Mouse (Mus musculus) spleen, postnatal 14 days (tissue): ENCODE data around the gene Krtap4-7.
"Not testable (repeated sequence)": the region's sequence is repeated elsewhere in the genome, so short reads cannot be mapped to it uniquely, and the experiment has no call there.

Source experiments
- DNase-seq, 2 experiments: peaks; one replicate each; pipeline ENCODE4 v3.0.0; 2021 to 2022; ENCODE audit warnings: low spot score in 2 of 2

The Krtap4-7 gene

GRCm38 (mm10) chr11:99643635-99644139, at the start of gene Krtap4-7:
Gene Krtap4-7, minus strand, starts transcription at chr11:99644089.
- DNase-seq: not testable (repeated sequence)

- DNase-seq: no peak
These were observed 46.6 kb upstream of the Krtap4-7 start, which contains the start of gene Gm14190 for GRCm38 (mm10) chr11:99690463-99690862. Gene Gm14190, minus strand, starts transcription at chr11:99690740.

DNA sequence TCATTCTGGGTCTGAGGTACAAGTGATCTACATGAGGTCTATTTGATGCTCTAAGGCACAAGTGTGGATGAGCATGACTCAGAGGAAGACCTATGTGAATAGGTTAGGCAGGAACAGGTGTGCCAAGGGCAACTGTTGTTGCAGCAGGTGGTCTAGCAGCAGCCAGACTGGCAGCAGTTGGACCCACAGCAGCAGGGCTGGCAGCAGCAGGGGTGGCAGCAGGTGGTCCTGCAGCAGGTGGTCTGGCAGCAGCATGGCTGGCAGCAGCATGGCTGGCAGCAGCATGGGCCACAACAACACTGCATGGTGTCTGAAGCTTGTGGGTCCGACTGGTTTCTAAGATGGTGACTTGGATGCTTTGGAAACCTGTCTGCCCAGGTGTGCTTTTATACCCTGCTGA, 41.3 kb upstream of the Krtap4-7 start:
- not testable (repeated sequence) for DNase-seq

DNA sequence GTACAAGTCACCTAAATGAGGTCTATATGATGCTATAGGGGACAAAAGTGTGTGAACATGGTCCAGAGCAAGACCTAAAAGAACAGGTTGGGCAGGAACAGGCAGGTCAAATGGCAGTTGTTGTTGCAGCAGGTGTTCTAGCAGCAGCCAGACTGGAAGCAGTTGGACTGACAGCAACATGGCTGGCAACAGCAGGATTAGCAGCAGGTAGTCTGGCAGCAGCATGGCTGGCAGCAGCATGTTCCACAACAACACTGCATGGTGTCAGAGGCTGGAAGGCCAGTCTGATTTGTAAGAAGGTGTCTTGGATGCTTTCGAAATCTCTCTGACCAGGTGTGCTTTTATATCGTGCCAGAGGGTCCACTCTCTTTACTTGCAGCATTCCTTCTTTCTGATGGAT, 39.6 kb upstream of the Krtap4-7 start:
- no peak for DNase-seq

DNA sequence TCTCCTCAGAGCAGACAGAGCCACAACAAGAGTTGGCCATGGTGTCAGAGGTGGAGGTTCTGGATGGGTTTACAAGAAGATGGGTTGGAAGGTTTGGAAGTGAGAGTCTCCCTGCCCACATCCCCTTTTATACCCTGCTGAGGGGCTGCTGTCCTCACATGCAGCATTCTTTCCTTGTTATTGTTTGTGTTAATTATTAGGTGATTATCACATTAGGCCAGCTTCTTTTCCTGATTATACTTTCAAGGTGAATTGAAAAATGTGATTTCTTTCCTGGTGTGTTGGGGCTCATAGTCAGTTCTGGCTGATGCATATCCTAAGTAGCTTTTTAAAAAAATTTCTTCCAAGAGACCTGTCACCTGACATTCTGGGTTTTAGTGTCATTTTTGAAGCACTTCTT, 22.0 kb upstream of the Krtap4-7 start, which contains the start of gene Krtap4-6:
Gene Krtap4-6 (minus strand): TSS at position 101 of the 400 bp plus-strand sequence.
- DNase-seq: no peak

DNA sequence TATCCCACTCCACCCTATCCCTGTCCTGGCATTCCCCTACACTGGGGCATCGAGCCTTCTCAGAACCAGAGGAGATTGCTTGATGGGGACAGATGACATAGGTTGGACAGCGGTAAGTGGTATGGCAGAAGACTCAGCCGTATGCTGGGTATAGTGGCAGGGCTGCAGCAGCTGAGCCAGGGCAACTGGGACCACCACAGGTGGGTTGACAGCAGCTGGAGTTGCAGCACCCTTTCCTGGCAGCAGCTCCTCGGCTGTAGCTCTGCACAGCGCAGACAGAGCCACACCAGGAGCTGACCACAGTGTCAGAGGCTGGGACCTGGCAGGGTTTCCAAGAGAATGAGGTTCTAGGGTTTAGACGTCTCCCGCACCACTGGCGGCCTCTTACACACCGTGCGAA, 18.9 kb upstream of the Krtap4-7 start:
- DNase-seq: no peak

DNA sequence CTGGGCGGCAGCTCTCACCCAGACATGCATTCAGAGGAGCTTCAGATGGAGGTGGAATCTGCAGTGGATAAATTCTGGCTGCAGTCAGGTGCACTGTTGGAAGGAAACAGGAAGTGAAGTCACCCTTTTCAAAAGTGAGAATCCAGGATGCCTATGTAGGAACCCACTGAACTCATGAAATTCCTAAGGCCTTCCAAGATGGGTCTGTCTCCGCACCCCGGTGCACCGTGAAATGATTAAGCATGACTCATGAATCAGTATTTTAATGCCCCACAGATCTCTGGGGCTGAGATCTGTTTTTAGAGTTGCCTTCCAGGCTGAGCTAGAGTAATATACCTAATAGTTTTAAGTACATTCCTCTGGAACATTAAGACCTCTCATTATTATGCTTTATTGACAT, 15.4 kb upstream of the Krtap4-7 start:
- DNase-seq: no peak

GRCm38 (mm10) chr11:99658467-99659010, 14.7 kb upstream of the Krtap4-7 start, which contains the start of gene Gm11563:
Gene Gm11563, minus strand, starts transcription at chr11:99658960.
- not testable (repeated sequence) for DNase-seq

DNA sequence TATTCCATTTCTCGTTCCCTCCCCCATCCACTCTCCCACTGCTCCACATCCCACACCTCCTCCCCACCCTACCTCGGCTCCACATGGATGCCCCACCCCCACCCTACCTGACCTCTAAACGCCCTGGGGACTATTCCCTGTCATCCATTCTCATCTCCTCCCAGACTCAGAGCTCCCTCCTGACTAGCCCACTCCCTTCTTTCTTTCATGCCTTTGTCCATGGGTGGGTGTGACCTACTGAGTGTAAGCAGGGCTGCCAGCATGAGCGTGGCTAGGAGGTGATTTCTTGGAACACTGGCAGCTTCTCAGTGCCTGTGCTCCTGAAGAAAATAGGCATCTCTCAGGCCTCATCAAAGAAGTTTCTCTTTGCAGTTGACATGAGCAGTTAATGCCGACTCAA, 13.2 kb upstream of the Krtap4-7 start:
- no peak for DNase-seq

GRCm38 (mm10) chr11:99650136-99650535, 6.2 kb upstream of the Krtap4-7 start, which contains the start of gene Gm11555:
Gene Gm11555, minus strand, starts transcription at chr11:99650236.
- no peak for DNase-seq

GRCm38 (mm10) chr11:99646444-99646843, 2.6 kb upstream of the Krtap4-7 start:
- no peak for DNase-seq

- DNase-seq: no peak
These were observed 462 bp upstream of the Krtap4-7 start for GRCm38 (mm10) chr11:99644351-99644750.

- no peak for DNase-seq
These were observed 3.0 kb downstream of the Krtap4-7 start for GRCm38 (mm10) chr11:99640926-99641325.

DNA sequence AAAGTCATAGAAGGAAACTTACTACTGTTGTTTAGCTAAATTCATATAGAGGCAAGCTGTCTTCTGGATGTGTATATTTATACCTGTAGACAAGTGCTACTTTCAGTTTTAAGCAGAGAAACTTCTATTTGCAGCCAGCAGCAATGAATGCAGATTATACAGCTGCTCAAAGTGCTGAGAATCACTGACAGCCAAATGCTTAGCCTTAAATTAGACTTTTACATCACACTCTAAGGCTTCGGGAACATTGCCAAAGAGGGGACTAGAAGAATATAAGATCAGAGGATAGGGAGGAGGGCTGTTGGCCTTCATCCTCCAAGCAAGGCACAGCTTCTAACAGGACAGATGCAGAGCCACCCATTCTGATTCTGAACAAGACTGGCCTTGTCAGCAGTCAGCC, 6.8 kb downstream of the Krtap4-7 start:
- DNase-seq: no peak

- DNase-seq: no peak
These were observed 9.2 kb downstream of the Krtap4-7 start, which contains the start of gene Krtap4-2 for GRCm38 (mm10) chr11:99634653-99635134. Gene Krtap4-2, minus strand, starts transcription at chr11:99635084.

DNA sequence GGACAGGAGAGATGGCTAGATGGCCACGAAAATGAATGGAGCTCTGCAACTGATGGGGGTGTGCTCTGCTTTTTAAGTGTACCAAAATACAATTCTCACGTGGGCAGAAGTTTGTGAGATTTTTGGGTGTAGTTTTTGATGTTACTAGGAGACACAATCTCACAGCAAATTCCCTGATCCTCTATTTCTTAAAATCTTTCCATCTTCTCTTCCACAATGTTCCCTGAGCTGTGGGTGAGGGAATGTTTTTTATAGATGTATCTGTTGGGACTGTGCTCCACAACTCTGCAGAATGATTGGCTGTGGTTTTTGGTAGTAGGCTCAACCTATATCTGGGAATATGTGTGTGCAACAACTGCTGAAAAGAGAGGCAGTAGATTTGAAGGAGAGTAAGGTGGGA, 10.6 kb downstream of the Krtap4-7 start:
- no peak for DNase-seq

- DNase-seq: no peak
These were observed 13.0 kb downstream of the Krtap4-7 start for GRCm38 (mm10) chr11:99630890-99631289.

GRCm38 (mm10) chr11:99628138-99628537, 15.8 kb downstream of the Krtap4-7 start, which contains the start of gene Krtap4-1:
Gene Krtap4-1, minus strand, starts transcription at chr11:99628238.
- no peak for DNase-seq

DNA sequence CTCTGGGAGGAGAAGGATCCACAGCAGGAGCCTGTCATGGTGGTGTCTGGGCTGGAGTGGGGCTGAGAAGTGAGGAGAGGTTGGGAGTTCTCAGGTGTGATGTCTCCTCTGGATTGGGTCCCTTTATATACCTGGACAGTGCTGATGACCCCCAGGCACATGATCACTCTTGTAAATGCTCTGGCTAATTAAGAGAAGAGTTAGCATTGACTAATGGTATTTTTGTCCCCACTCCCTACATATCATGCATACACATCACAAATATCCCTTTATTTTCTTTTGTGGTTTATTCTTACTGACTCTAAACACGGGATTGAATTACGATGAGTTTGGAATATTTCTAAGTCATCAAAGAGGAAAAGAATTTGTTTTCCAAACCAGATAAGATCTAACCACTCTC, 23.6 kb downstream of the Krtap4-7 start, which contains the start of gene Gm11562:
Gene Gm11562 (minus strand): TSS at position 101 of the 400 bp plus-strand sequence.
- no peak for DNase-seq

GRCm38 (mm10) chr11:99614796-99615363, 29.0 kb downstream of the Krtap4-7 start, which contains the start of gene Krtap2-4:
Gene Krtap2-4, minus strand, starts transcription at chr11:99614846.
- no peak for DNase-seq

DNA sequence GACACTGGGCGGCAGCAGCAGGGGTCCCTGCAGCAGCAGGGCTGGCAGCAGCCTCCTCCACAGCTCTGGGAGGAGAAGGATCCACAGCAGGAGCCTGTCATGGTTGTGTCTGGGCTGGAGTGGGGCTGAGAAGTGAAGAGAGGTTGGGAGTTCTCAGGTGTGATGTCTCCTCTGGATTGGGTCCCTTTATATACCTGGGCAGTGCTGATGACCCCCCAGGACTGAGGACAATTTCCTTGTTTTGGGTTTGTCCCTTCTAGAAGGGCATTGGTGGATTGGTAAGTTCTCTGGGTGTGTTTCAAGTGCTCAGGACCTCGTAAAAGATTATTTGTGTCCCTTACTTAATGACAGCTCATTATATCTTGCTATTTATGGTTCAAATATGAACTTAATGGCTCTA, 33.8 kb downstream of the Krtap4-7 start, which contains the start of gene Gm11937:
Gene Gm11937 (minus strand): TSS at position 101 of the 400 bp plus-strand sequence.
- DNase-seq: not testable (repeated sequence)

GRCm38 (mm10) chr11:99609126-99609525, 34.8 kb downstream of the Krtap4-7 start:
- DNase-seq: no peak

DNA sequence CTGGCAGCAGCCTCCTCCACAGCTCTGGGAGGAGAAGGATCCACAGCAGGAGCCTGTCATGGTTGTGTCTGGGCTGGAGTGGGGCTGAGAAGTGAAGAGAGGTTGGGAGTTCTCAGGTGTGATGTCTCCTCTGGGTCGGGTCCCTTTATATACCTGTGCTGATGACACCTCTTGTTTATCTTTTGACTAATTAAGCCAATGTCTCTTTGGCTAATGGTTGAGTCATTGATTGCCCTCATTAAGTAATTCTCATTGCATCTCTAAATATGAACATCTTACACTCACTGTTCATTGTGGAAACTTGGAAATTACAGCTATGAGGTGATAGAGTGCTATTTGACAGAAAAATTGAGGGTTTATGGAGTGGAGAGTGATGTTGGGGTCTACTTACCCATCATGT, 40.7 kb downstream of the Krtap4-7 start, which contains the start of gene Gm11938:
Gene Gm11938 (minus strand): TSS at position 101 of the 400 bp plus-strand sequence.
- DNase-seq: not testable (repeated sequence)
